In the genomic region with DNA sequence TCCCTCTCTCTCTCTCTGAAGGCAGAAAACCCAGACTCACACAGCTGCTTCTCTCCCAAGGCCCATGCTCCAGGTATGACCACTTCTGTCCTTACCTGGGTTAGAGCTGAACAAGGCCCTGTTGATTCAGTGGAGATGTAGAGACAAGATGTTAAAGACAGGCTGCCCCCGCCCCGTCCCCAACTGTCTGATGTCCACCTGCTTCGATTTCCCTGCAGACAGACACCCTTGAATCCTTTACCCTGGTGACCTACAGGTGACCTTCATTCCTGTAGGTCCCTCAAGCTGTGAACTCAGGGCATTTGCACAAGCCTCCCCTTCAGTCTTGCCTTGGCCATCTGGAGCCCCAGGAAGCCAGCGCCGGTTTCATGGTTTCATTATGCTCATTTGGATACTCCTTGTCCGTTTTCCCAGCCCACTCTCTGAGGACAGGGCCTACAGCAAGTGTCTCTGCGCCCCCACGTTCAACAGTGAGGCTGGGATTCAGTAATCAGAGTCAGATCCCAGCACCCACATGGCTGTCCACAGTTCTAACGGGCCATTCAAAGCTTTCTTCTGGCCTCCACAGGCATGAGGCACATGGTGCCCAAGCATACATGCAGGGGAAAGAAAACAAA, we compare ENCODE assay signal across 8 mouse cellular contexts. TPM values are rescaled to one million over a fixed set of nuclear protein-coding genes. Genes with fewer than 3 reads are reported as not detected.
DNase-seq lines count a peak whose midpoint lies in the region; ATAC-seq and TF ChIP-seq lines count a peak whose summit lies in the region.

No protein-coding gene starts in this region.

- peak overlapping the region; percentile 37; the same call in 1 of the 2 replicates for H3K4me2 ChIP-seq in liver, embryonic 11.5 days
- H3K4me2 ChIP-seq in embryonic facial prominence, embryonic 14.5 days (ENCODE audit: low read depth, low read length), result no peak overlapping the region
- H3K4me2 ChIP-seq in myocyte (ENCODE audit: low read depth), result peak overlapping the region; percentile 48

- no peaks in the 10 kb centered on the region for H3K9me3 ChIP-seq in liver, embryonic 11.5 days (ENCODE audit: control insufficient read depth, low read length)
- H3K9me3 ChIP-seq in embryonic facial prominence, embryonic 14.5 days (ENCODE audit: control insufficient read depth, low read length), result no peaks in the 10 kb centered on the region

- DNase-seq in gastrocnemius, postnatal 14 days, result peak; percentile 3
- no peak for DNase-seq in gastrocnemius, adult 8-10 months (ENCODE audit: low spot score in 2 of 2)
- DNase-seq in liver, embryonic 11.5 days (ENCODE audit: low spot score), result no peak
- DNase-seq in liver, result no peak
- no peak for DNase-seq in embryonic facial prominence, embryonic 14.5 days (ENCODE audit: low spot score)
- DNase-seq in adrenal gland, postnatal 14 days, result no peak
- DNase-seq in urinary bladder, postnatal 4 days (ENCODE audit: low spot score in 2 of 2), result no peak

- H3K79me2 ChIP-seq in myocyte (ENCODE audit: control insufficient read depth, insufficient read depth), result no peaks in the 10 kb centered on the region

- no peak overlapping the region for H3K27ac ChIP-seq in liver, embryonic 11.5 days (ENCODE audit: low read depth, low read length)
- H3K27ac ChIP-seq in embryonic facial prominence, embryonic 14.5 days (replicated peaks; ENCODE audit: low read depth, low read length), result 0 out of 2 replicates have a peak overlapping the region, but pooled peaks have one; percentile 6

- H3K27me3 ChIP-seq in liver, embryonic 11.5 days (replicated peaks; ENCODE audit: control insufficient read depth, insufficient read depth, low read length), result no peaks in the 10 kb centered on the region
- no peaks in the 10 kb centered on the region for H3K27me3 ChIP-seq in embryonic facial prominence, embryonic 14.5 days (replicated peaks; ENCODE audit: control insufficient read depth, insufficient read depth, low read length)
- no peaks in the 10 kb centered on the region for H3K27me3 ChIP-seq in myocyte (ENCODE audit: control insufficient read depth, insufficient read depth, insufficient read length)

- no peak for TF ChIP-seq POLR2A in myocyte (IDR thresholded peaks at IDR 0.05; ENCODE audit: insufficient read length, low read depth)

- intact Hi-C loops in gastrocnemius, postnatal 14 days (cut with DNase I; ENCODE audit: low total_unique reads), result no loop called here

- H3K4me3 ChIP-seq in liver, embryonic 11.5 days (ENCODE audit: low read depth, low read length), result no peak overlapping the region
- no peak overlapping the region for H3K4me3 ChIP-seq in embryonic facial prominence, embryonic 14.5 days (ENCODE audit: low read depth, low read length)
- no peak overlapping the region for H3K4me3 ChIP-seq in myocyte

- 80% methylated on average over 9 of the region's 9 CpGs for WGBS in liver, embryonic 11.5 days
- WGBS in embryonic facial prominence, embryonic 14.5 days, result 62% methylated on average over 9 of the region's 9 CpGs

- H3K36me3 ChIP-seq in liver, embryonic 11.5 days (ENCODE audit: control insufficient read depth, insufficient read depth, low read length), result 0 out of 2 replicates have a peak, but pooled peaks cover 2% of the 10 kb centered on the region
- no peaks in the 10 kb centered on the region for H3K36me3 ChIP-seq in embryonic facial prominence, embryonic 14.5 days (ENCODE audit: control insufficient read depth, insufficient read depth, low read length)
- H3K36me3 ChIP-seq in myocyte (ENCODE audit: control insufficient read depth, insufficient read depth), result no peaks in the 10 kb centered on the region

- ATAC-seq in liver, embryonic 11.5 days (replicated peaks; ENCODE audit: low FRiP score), result no peak
- no peak for ATAC-seq in embryonic facial prominence, embryonic 14.5 days (ENCODE audit: low read depth)

- 0 out of 2 replicates have a peak overlapping the region, but pooled peaks have one; percentile 40 for H3K9ac ChIP-seq in liver, embryonic 11.5 days (ENCODE audit: low read depth, low read length)
- H3K9ac ChIP-seq in embryonic facial prominence, embryonic 14.5 days (ENCODE audit: low read depth, low read length), result no peak overlapping the region

- no peak overlapping the region for H3ac ChIP-seq in myocyte (ENCODE audit: control insufficient read depth, insufficient read length)

- H3K4me1 ChIP-seq in liver, embryonic 11.5 days (replicated peaks; ENCODE audit: control insufficient read depth, insufficient read depth, low read length), result peaks cover 49% of the 10 kb centered on the region
- H3K4me1 ChIP-seq in embryonic facial prominence, embryonic 14.5 days (ENCODE audit: control insufficient read depth, insufficient read depth, low read length), result peaks cover 16% of the 10 kb centered on the region

TF ChIP-seq in myocyte, 11 proteins besides CTCF, POLR2A, EP300 and RAD21:
- no peak for TF ChIP-seq MAX (IDR thresholded peaks at IDR 0.05; ENCODE audit: low read depth)
- no peak for TF ChIP-seq MYOG (IDR thresholded peaks at IDR 0.05; ENCODE audit: control insufficient read depth in 1 of 3, insufficient read depth in 1 of 3, insufficient read length in 2 of 3, low read depth in 2 of 3)
- no peak for TF ChIP-seq E2F4 (IDR thresholded peaks at IDR 0.05; ENCODE audit: insufficient read depth)
- TF ChIP-seq TCF12 (IDR thresholded peaks at IDR 0.05; ENCODE audit: insufficient read depth, poor library complexity, severe bottlenecking), result no peak
- no peak for TF ChIP-seq USF1 (IDR thresholded peaks at IDR 0.05; ENCODE audit: low read depth)
- TF ChIP-seq POLR2AphosphoS2 (IDR thresholded peaks at IDR 0.05; ENCODE audit: insufficient read length, low read depth), result no peak
- no peak for TF ChIP-seq REST (IDR thresholded peaks at IDR 0.05; ENCODE audit: insufficient read depth, insufficient read length)
- no peak for TF ChIP-seq SRF (IDR thresholded peaks at IDR 0.05; ENCODE audit: control insufficient read depth, insufficient read length, low read depth)
- no peak for TF ChIP-seq TCF3 (IDR thresholded peaks at IDR 0.05; ENCODE audit: insufficient read length, low read depth)
- no peak for TF ChIP-seq CEBPB (IDR thresholded peaks at IDR 0.05; ENCODE audit: insufficient read depth, poor library complexity, severe bottlenecking)
- no peak for TF ChIP-seq MYOD1 (IDR thresholded peaks at IDR 0.05; ENCODE audit: control insufficient read depth in 1 of 3, insufficient read length in 2 of 3, low read depth in 2 of 3)

RNA-seq across cellular contexts. Expression of gene Capn5, which starts 13.6 kb away (rescaled TPM):
- 1 to 10 TPM; 4.2 to 4.5 TPM for total RNA-seq in gastrocnemius, postnatal 14 days (2021)
- total RNA-seq in gastrocnemius, adult 8-10 months (2022), result 1 to 10 TPM in 2 of 4 experiments, under 1 TPM in 2; 0.73 to 1.6 (median 1.0) TPM
- polyA plus RNA-seq in liver, embryonic 11.5 days (2014; fragmentation: Nextera tagmentation; extraction: Ambion mirVana), result 20.0 and 20.1 TPM in 2 replicates
- 5.0 and 6.0 TPM in 2 replicates for polyA plus RNA-seq in embryonic facial prominence, embryonic 14.5 days (2014; fragmentation: Nextera tagmentation; extraction: Ambion mirVana)
- 6.2 TPM for polyA plus RNA-seq in myocyte (2012; fragmentation: generic; extraction: Trizol)
- total RNA-seq in adrenal gland, postnatal 14 days (2021), result 6.2 and 9.8 TPM in 2 replicates

RNA-seq across cellular contexts. Expression of gene Omp, which starts 19.2 kb away (rescaled TPM):
- total RNA-seq in gastrocnemius, postnatal 14 days (2021), result under 1 TPM in 1 of 2 experiments, not detected in 1; 0.13 TPM
- total RNA-seq in gastrocnemius, adult 8-10 months (2022), result not detected
- 0.62 and 0.70 TPM in 2 replicates for polyA plus RNA-seq in liver, embryonic 11.5 days (2014; fragmentation: Nextera tagmentation; extraction: Ambion mirVana)
- polyA plus RNA-seq in embryonic facial prominence, embryonic 14.5 days (2014; fragmentation: Nextera tagmentation; extraction: Ambion mirVana), result 2.7 and 4.8 TPM in 2 replicates
- polyA plus RNA-seq in myocyte (2012; fragmentation: generic; extraction: Trizol), result 0.35 TPM
- total RNA-seq in adrenal gland, postnatal 14 days (2021), result 2.1 and 2.4 TPM in 2 replicates

RNA-seq across cellular contexts. Expression of gene B3gnt6, which starts 34.8 kb away (rescaled TPM):
- total RNA-seq in gastrocnemius, postnatal 14 days (2021), result not detected
- total RNA-seq in gastrocnemius, adult 8-10 months (2022), result not detected
- 0.09 TPM in 1 of 2 replicates, not detected in the other for polyA plus RNA-seq in liver, embryonic 11.5 days (2014; fragmentation: Nextera tagmentation; extraction: Ambion mirVana)
- 0.07 and 0.08 TPM in 2 replicates for polyA plus RNA-seq in embryonic facial prominence, embryonic 14.5 days (2014; fragmentation: Nextera tagmentation; extraction: Ambion mirVana)
- 0.04 TPM for polyA plus RNA-seq in myocyte (2012; fragmentation: generic; extraction: Trizol)
- 5.6 and 8.5 TPM in 2 replicates for total RNA-seq in adrenal gland, postnatal 14 days (2021)

RNA-seq across cellular contexts. Expression of gene Myo7a, which starts 45.2 kb away (rescaled TPM):
- total RNA-seq in gastrocnemius, postnatal 14 days (2021), result 1 to 10 TPM; 4.6 to 5.4 TPM
- 1 to 10 TPM; 1.3 to 2.9 (median 2.2) TPM for total RNA-seq in gastrocnemius, adult 8-10 months (2022)
- polyA plus RNA-seq in liver, embryonic 11.5 days (2014; fragmentation: Nextera tagmentation; extraction: Ambion mirVana), result 20.1 and 20.7 TPM in 2 replicates
- polyA plus RNA-seq in embryonic facial prominence, embryonic 14.5 days (2014; fragmentation: Nextera tagmentation; extraction: Ambion mirVana), result 9.2 and 10.1 TPM in 2 replicates
- polyA plus RNA-seq in myocyte (2012; fragmentation: generic; extraction: Trizol), result 0.29 TPM
- total RNA-seq in adrenal gland, postnatal 14 days (2021), result 58.6 and 86.2 TPM in 2 replicates
